Mouse (Mus musculus): ENCODE measurements around the gene Ly6g5b. TPM values are rescaled to one million over a fixed set of nuclear protein-coding genes. Genes with fewer than 3 reads are reported as not detected.
A peak's percentile ranks its signal among the peaks of the same experiment; 100 is the strongest.

The Ly6g5b gene
- total and polyA plus RNA-seq, 3 experiments, result 0.10 to 0.82 TPM; not detected in 1

- Histone ChIP-seq H3K9me3 (replicated peaks) (no peaks in the 10 kb centered on the region), H3K4me3 (ENCODE audit: low read depth, low read length) (peak within 1 kb of the TSS; percentile 89), H3K36me3 (replicated peaks) (peaks cover 67% of the 10 kb centered on the region), H3K4me1 (ENCODE audit: insufficient read depth, low read depth, low read length) (peaks cover 65% of the 10 kb centered on the region), H3K27me3 (ENCODE audit: insufficient read depth, low read length) (no peaks in the 10 kb centered on the region)
- ATAC-seq (ENCODE audit: extremely low read depth, insufficient number of reproducible peaks, low FRiP score, poor library complexity, severe bottlenecking), result peak; percentile 94
- TF ChIP-seq GATA1 (IDR thresholded peaks at IDR 0.05; ENCODE audit: borderline replicate concordance, low read length), result no peak
- no peak for TF ChIP-seq CTCF (IDR thresholded peaks at IDR 0.05; ENCODE audit: low read depth, low read length)
- TF ChIP-seq TAL1 (conservative IDR thresholded peaks at IDR 0.05; ENCODE audit: low read depth, low read length), result no peak
- no peak for TF ChIP-seq GATA2 (IDR thresholded peaks at IDR 0.05; ENCODE audit: borderline replicate concordance, low read depth, low read length)
- TF ChIP-seq POLR2AphosphoS5 (IDR thresholded peaks at IDR 0.05; ENCODE audit: insufficient replicate concordance, low read depth, low read length), result no peak
- DNase-seq (ENCODE audit: low spot score), result peak; percentile 96
Observed at GRCm38 (mm10) chr17:35121143-35121799, 6.0 kb upstream of the Ly6g5b start, which contains the start of gene Gpank1. TSS of gene Gpank1 (plus strand) at chr17:35121455.

- Histone ChIP-seq H3K4me1 (ENCODE audit: insufficient read depth, low read depth, low read length) (peaks cover 70% of the 10 kb centered on the region), H3K27me3 (ENCODE audit: insufficient read depth, low read length) (no peaks in the 10 kb centered on the region), H3K36me3 (replicated peaks) (peaks cover 72% of the 10 kb centered on the region), H3K9me3 (replicated peaks) (no peaks in the 10 kb centered on the region), H3K4me3 (ENCODE audit: low read depth, low read length) (peak overlapping the region; percentile 89)
- DNase-seq (ENCODE audit: low spot score) (no peak), ATAC-seq (ENCODE audit: extremely low read depth, insufficient number of reproducible peaks, low FRiP score, poor library complexity, severe bottlenecking) (no peak)
- no peak for TF ChIP-seq TAL1 (conservative IDR thresholded peaks at IDR 0.05; ENCODE audit: low read depth, low read length)
- TF ChIP-seq CTCF (IDR thresholded peaks at IDR 0.05; ENCODE audit: low read depth, low read length), result no peak
Observed at GRCm38 (mm10) chr17:35120745-35121142, 5.5 kb upstream of the Ly6g5b start.

DNA sequence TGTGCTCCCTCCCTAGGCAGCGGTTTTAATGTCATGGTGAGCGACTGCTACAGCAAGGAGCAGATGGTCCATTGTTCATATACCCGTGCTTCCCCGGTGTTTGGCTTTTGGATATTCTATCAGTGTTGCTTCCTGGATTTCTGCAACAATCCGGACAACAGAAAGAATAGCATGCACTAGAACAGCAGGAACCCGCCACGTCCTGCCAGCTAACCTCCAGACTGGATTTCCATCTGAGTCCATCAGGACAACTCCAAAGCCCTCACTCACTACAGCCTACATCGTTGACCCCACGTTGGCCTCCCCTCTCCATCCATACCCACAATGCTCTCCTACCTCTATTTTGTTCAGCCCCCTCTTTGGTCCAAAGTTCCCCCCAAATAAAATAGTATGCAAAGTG, 3.5 kb downstream of the Ly6g5b start:
- Histone ChIP-seq H3K4me1 (ENCODE audit: insufficient read depth, low read depth, low read length) (peaks cover 33% of the 10 kb centered on the region), H3K9me3 (replicated peaks) (no peaks in the 10 kb centered on the region), H3K27me3 (ENCODE audit: insufficient read depth, low read length) (peaks cover 6% of the 10 kb centered on the region; the same call in 1 of the 2 replicates), H3K4me3 (ENCODE audit: low read depth, low read length) (no peak overlapping the region), H3K36me3 (replicated peaks) (peaks cover 36% of the 10 kb centered on the region)
- DNase-seq (ENCODE audit: low spot score) (no peak), ATAC-seq (ENCODE audit: extremely low read depth, insufficient number of reproducible peaks, low FRiP score, poor library complexity, severe bottlenecking) (no peak)
- no peak for TF ChIP-seq TAL1 (conservative IDR thresholded peaks at IDR 0.05; ENCODE audit: low read depth, low read length)
- no peak for TF ChIP-seq GATA2 (IDR thresholded peaks at IDR 0.05; ENCODE audit: borderline replicate concordance, low read depth, low read length)
- TF ChIP-seq CTCF (IDR thresholded peaks at IDR 0.05; ENCODE audit: low read depth, low read length), result no peak

- TF ChIP-seq GATA1 (IDR thresholded peaks at IDR 0.05; ENCODE audit: borderline replicate concordance, low read length) (no peak), GATA2 (IDR thresholded peaks at IDR 0.05; ENCODE audit: borderline replicate concordance, low read depth, low read length) (no peak), TAL1 (conservative IDR thresholded peaks at IDR 0.05; ENCODE audit: low read depth, low read length) (no peak), CTCF (IDR thresholded peaks at IDR 0.05; ENCODE audit: low read depth, low read length) (no peak), POLR2AphosphoS5 (IDR thresholded peaks at IDR 0.05; ENCODE audit: insufficient replicate concordance, low read depth, low read length) (no peak)
- Histone ChIP-seq H3K4me1 (ENCODE audit: insufficient read depth, low read depth, low read length) (peaks cover 57% of the 10 kb centered on the region), H3K4me3 (ENCODE audit: low read depth, low read length) (no peak within 1 kb of the TSS), H3K36me3 (replicated peaks) (peaks cover 21% of the 10 kb centered on the region), H3K27me3 (ENCODE audit: insufficient read depth, low read length) (peaks cover 6% of the 10 kb centered on the region; the same call in 1 of the 2 replicates), H3K9me3 (replicated peaks) (no peaks in the 10 kb centered on the region)
- DNase-seq (ENCODE audit: low spot score), result no peak
- ATAC-seq (ENCODE audit: extremely low read depth, insufficient number of reproducible peaks, low FRiP score, poor library complexity, severe bottlenecking), result no peak
Observed at GRCm38 (mm10) chr17:35108097-35108496, 7.1 kb downstream of the Ly6g5b start, which contains the start of gene Ly6g5c. TSS of gene Ly6g5c (plus strand) at chr17:35108279.

DNA sequence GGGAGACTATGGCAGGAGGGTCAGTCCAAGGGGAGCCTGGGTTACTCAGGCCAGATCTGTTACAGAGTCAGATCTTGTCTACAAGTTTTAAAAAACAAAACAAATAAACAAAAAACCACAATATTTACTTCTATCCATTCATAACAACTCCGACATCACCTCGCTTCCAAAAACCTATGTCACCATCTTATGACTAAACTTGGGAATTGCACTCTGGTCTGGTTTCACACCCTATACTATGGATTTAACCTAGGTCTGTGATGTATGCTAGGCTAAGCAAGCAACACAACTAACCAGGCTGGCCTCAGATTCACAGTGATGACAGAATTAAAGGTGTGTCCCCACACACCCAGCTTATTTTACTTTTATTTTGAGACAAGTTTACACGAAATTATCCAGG, 8.7 kb downstream of the Ly6g5b start:
- no peaks in the 10 kb centered on the region for H3K9me3 ChIP-seq (replicated peaks)
- no peak overlapping the region for H3K4me3 ChIP-seq (ENCODE audit: low read depth, low read length)
- ATAC-seq (ENCODE audit: extremely low read depth, insufficient number of reproducible peaks, low FRiP score, poor library complexity, severe bottlenecking) (no peak), DNase-seq (ENCODE audit: low spot score) (no peak)
- peaks cover 2% of the 10 kb centered on the region; the same call in 1 of the 2 replicates for H3K27me3 ChIP-seq (ENCODE audit: insufficient read depth, low read length)
- H3K4me1 ChIP-seq (ENCODE audit: insufficient read depth, low read depth, low read length), result peaks cover 72% of the 10 kb centered on the region
- H3K36me3 ChIP-seq (replicated peaks), result peaks cover 34% of the 10 kb centered on the region
- no peak for TF ChIP-seq GATA1 (IDR thresholded peaks at IDR 0.05; ENCODE audit: borderline replicate concordance, low read length)
- TF ChIP-seq TAL1 (conservative IDR thresholded peaks at IDR 0.05; ENCODE audit: low read depth, low read length), result no peak
- TF ChIP-seq GATA2 (IDR thresholded peaks at IDR 0.05; ENCODE audit: borderline replicate concordance, low read depth, low read length), result no peak
- TF ChIP-seq POLR2AphosphoS5 (IDR thresholded peaks at IDR 0.05; ENCODE audit: insufficient replicate concordance, low read depth, low read length), result no peak
- TF ChIP-seq CTCF (IDR thresholded peaks at IDR 0.05; ENCODE audit: low read depth, low read length), result no peak

DNA sequence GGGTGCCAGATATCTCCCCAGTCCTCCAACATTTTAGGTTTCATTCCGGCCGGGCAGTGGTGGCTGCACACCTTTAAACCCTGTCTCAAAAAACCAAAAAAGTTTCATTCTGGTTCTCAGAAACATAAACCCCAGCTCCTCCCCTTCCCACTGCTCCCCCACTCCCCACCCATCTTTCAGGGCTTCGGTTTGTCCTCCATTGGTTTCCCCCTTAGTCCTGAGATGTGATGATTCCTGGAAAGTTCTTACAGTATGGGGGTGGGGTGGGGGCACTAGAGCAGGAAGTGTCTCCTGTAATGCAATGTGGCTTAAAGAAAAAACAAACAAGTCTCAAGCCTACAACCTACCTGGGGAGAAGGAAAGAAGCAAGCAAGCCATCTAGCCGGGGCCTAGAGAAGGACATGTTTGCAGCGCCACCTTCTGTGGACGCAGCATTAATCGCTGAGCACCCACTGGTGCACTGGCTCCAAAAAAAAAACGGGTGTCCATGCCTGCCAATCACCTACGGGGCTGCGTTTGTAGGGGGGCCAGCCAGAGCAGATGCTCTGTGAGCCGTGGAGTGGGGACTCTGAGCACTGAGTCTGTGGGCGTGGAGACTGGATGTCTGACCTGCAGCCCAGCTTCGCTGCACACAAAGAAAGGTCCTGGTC, 9.4 kb downstream of the Ly6g5b start:
- Histone ChIP-seq H3K27me3 (ENCODE audit: insufficient read depth, low read length) (no peaks in the 10 kb centered on the region; the same call in 1 of the 2 replicates), H3K4me3 (ENCODE audit: low read depth, low read length) (peak overlapping the region; percentile 62; the same call in 1 of the 2 replicates), H3K4me1 (ENCODE audit: insufficient read depth, low read depth, low read length) (peaks cover 77% of the 10 kb centered on the region), H3K36me3 (replicated peaks) (peaks cover 40% of the 10 kb centered on the region), H3K9me3 (replicated peaks) (no peaks in the 10 kb centered on the region)
- DNase-seq (ENCODE audit: low spot score) (peak; percentile 76), ATAC-seq (ENCODE audit: extremely low read depth, insufficient number of reproducible peaks, low FRiP score, poor library complexity, severe bottlenecking) (0 out of 2 replicates have a peak, but pooled peaks have one; percentile 18)
- no peak for TF ChIP-seq CTCF (IDR thresholded peaks at IDR 0.05; ENCODE audit: low read depth, low read length)

Measured in G1E (cell line).